Mouse (Mus musculus) MEL (cell line): Measurements from ENCODE around the gene Atp6v1g1.

Source experiments
- CTCF ChIP-seq, 3 experiments: IDR thresholded peaks in 2 of 3; conservative IDR thresholded peaks in 1 of 3; 2 replicates each; pipeline ENCODE4 v1.5.1; 2011 to 2012; ENCODE audit warnings: low read length in 3 of 3, low read depth in 2 of 3, mild to moderate bottlenecking in 2 of 3, improper control_type of control experiment in 1 of 3, inconsistent platforms in 1 of 3, mixed read lengths in 1 of 3, moderate library complexity in 1 of 3; ENCODE audit not compliant: control insufficient read depth in 1 of 3, insufficient read depth in 1 of 3, poor library complexity in 1 of 3, severe bottlenecking in 1 of 3
- E2F4 ChIP-seq: IDR thresholded peaks from 2 replicates; pipeline ENCODE4 v1.6.1; 2011; ENCODE audit warnings: low read depth, low read length, improper control_type of control experiment, borderline replicate concordance
- EP300 ChIP-seq, 2 experiments: IDR thresholded peaks; 2 replicates each; pipeline ENCODE4 v1.6.1; 2011; ENCODE audit warnings: improper control_type of control experiment in 2 of 2, low read length in 2 of 2, low read depth in 1 of 2, mild to moderate bottlenecking in 1 of 2
- KAT2A ChIP-seq: conservative IDR thresholded peaks from 2 replicates; pipeline ENCODE4 v1.6.1; 2012; ENCODE audit warnings: low read depth, low read length, improper control_type of control experiment, inconsistent platforms
- MAFK ChIP-seq: IDR thresholded peaks from 2 replicates; pipeline ENCODE4 v1.6.1; 2011; ENCODE audit warnings: low read depth, mild to moderate bottlenecking, low read length, improper control_type of control experiment, borderline replicate concordance
- MAX ChIP-seq: IDR thresholded peaks from 2 replicates; pipeline ENCODE4 v1.6.1; 2011; ENCODE audit warnings: low read length, improper control_type of control experiment
- MAZ ChIP-seq: IDR thresholded peaks from 2 replicates; pipeline ENCODE4 v1.6.1; 2012; ENCODE audit warnings: low read depth, mild to moderate bottlenecking, inconsistent platforms, low read length, improper control_type of control experiment
- POLR2A ChIP-seq, 2 experiments: IDR thresholded peaks; 2 replicates each; pipeline ENCODE4 v1.6.1; 2011 to 2012; ENCODE audit warnings: low read length in 2 of 2, mild to moderate bottlenecking in 2 of 2, control low read depth in 1 of 2, improper control_type of control experiment in 1 of 2, low read depth in 1 of 2, moderate library complexity in 1 of 2; ENCODE audit not compliant: control insufficient read depth in 1 of 2, insufficient read depth in 1 of 2, poor library complexity in 1 of 2
- POLR2AphosphoS2 ChIP-seq: IDR thresholded peaks from 2 replicates; pipeline ENCODE4 v1.6.1; 2011; ENCODE audit warnings: low read length, improper control_type of control experiment
- TBP ChIP-seq: IDR thresholded peaks from 2 replicates; pipeline ENCODE4 v1.8.0; 2011; ENCODE audit warnings: low read depth, low read length, improper control_type of control experiment
- UBTF ChIP-seq: IDR thresholded peaks from 2 replicates; pipeline ENCODE4 v1.6.1; 2012; ENCODE audit warnings: low read depth, mild to moderate bottlenecking, inconsistent platforms, low read length, improper control_type of control experiment, moderate library complexity, borderline replicate concordance; ENCODE audit not compliant: insufficient read depth
- USF1 ChIP-seq: IDR thresholded peaks from 2 replicates; pipeline ENCODE4 v1.6.1; 2014; ENCODE audit warnings: low read depth, mild to moderate bottlenecking, inconsistent platforms, low read length, improper control_type of control experiment, moderate library complexity
- ZNF384 ChIP-seq: IDR thresholded peaks from 2 replicates; pipeline ENCODE4 v1.6.1; 2012; ENCODE audit warnings: low read depth, mild to moderate bottlenecking, inconsistent platforms, low read length, improper control_type of control experiment

DNA sequence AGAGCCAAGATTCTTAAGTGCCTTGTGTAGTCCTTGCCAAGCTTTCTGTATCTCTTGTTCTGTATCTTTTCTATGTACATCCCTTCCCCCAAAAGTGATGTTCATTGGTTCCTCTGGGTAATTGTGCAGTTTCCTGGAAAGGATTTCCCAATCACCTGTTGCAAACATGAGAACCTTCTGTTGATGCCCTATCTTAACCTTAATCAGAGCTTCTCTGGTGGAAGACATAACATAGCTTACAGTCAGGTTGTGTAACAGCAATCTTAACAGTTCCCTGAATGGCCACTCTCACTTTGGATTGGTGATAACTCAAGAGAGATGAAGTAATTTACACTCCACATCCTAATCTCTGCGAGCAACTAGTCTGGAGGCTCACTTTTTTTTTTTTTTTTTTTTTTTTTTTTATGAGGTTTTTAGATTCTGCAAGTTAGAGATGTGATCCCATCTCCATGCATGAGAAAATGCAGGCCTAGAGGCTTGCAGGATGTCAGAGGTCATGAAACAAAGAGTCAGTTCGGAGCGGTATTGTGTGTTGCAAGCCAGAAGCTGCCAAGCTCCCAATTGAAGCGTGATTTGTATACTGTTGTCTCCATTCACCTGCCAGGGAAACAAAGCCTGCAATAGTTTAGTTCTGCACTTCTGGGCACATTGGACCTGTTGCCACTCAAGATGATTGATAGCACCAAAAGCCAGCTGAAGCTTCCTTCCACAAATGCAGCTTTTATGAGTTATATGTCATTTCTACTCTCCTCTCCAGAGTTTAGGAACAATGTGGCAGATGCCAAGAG lies 9.4 kb downstream of the Atp6v1g1 start:
- no peak for TF ChIP-seq POLR2AphosphoS2
- TF ChIP-seq CTCF (IDR thresholded peaks at IDR 0.05 in 2 of 3, conservative IDR thresholded peaks at IDR 0.05 in 1 of 3; ENCODE audit: control insufficient read depth in 1 of 3, insufficient read depth in 1 of 3, low read depth in 2 of 3, low read length in 3 of 3, poor library complexity in 1 of 3, severe bottlenecking in 1 of 3) = no peak
- no peak for TF ChIP-seq POLR2A (IDR thresholded peaks at IDR 0.05; ENCODE audit: control insufficient read depth in 1 of 2, insufficient read depth in 1 of 2, low read depth in 1 of 2, low read length in 2 of 2, poor library complexity in 1 of 2)
- no peak for TF ChIP-seq USF1
- TF ChIP-seq E2F4 = no peak
- no peak for TF ChIP-seq TBP
- TF ChIP-seq MAZ = no peak
- TF ChIP-seq KAT2A = no peak
- TF ChIP-seq ZNF384 = peak; percentile 62; the same call in 1 of the 2 replicates
- TF ChIP-seq EP300 (IDR thresholded peaks at IDR 0.05; ENCODE audit: low read depth in 1 of 2, low read length in 2 of 2) = no peak
- TF ChIP-seq MAFK = no peak
- no peak for TF ChIP-seq UBTF
- TF ChIP-seq MAX = no peak
